Mouse (Mus musculus): ENCODE measurements around the gene Pwwp2b. TPM values are rescaled to one million over a fixed set of nuclear protein-coding genes. Genes with fewer than 3 reads are reported as not detected.

The Pwwp2b gene
- polyA plus RNA-seq, 1 experiment from 2014 or later = 9.4 TPM

DNA sequence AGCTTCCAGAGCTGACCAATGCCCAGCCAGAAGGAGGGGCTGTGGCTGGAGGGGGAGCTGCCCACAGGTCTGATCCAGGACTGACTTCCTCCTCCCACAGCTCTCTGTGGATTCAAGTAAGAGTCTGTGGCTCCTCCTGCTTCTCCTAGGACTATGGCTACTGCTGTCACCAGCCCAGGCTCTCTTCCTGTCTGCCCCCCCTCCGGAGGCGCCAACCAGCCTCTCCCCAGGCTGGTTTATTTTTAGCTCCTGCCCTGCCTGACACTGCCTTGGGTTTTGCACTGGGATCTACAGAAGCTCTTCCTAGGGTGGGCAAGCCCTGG, 25.1 kb downstream of the Pwwp2b start:
- WGBS = 14% methylated on average over 2 of the region's 2 CpGs
- Histone ChIP-seq H3K36me3 (ENCODE audit: insufficient read depth, low read length) (0 out of 2 replicates have a peak, but pooled peaks cover 1% of the 10 kb centered on the region), H3K4me2 (ENCODE audit: low read length) (no peak overlapping the region), H3K4me3 (replicated peaks; ENCODE audit: low read depth, low read length) (no peak overlapping the region), H3K27ac (peak overlapping the region; percentile 65; the same call in 1 of the 2 replicates), H3K4me1 (replicated peaks; ENCODE audit: insufficient read depth, low read length) (peaks cover 21% of the 10 kb centered on the region), H3K9me3 (replicated peaks; ENCODE audit: low read length) (no peaks in the 10 kb centered on the region), H3K9ac (ENCODE audit: low read depth, low read length) (no peak overlapping the region), H3K27me3 (ENCODE audit: insufficient read depth, low read length) (no peaks in the 10 kb centered on the region)
- peak; percentile 82 for DNase-seq (ENCODE audit: low spot score)
- ATAC-seq (replicated peaks; ENCODE audit: low FRiP score, low read depth) = peak; percentile 89
- 0 out of 2 replicates have a peak, but pooled peaks have one; percentile 8 for TF ChIP-seq CTCF (IDR thresholded peaks at IDR 0.05; ENCODE audit: low read depth)

DNA sequence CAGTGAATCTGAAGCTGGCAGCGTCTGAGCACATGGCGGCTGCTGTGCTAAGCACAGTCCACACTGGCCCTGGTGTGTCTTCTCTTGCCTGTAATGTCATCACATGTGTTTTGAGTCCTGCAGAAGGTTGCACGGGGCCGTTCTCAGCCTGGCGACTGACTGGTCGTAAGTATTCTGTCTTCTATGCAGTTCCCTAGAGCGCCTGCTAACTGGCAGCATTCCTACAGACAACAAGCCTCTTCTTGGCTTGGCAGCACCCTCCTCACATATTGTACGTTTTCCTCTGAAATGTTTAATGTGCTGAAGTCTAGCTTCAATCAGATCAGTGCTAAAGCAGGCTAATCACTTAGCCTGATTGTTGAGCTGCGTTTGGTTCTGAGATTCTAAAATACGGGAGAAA, 27.3 kb downstream of the Pwwp2b start:
- WGBS = 54% methylated on average over 10 of the region's 10 CpGs
- H3K36me3 ChIP-seq (ENCODE audit: insufficient read depth, low read length) = no peaks in the 10 kb centered on the region
- no peak for ATAC-seq (replicated peaks; ENCODE audit: low FRiP score, low read depth)
- H3K27ac ChIP-seq = no peak overlapping the region
- no peak for TF ChIP-seq CTCF (IDR thresholded peaks at IDR 0.05; ENCODE audit: low read depth)
- H3K4me1 ChIP-seq (replicated peaks; ENCODE audit: insufficient read depth, low read length) = peaks cover 21% of the 10 kb centered on the region
- H3K4me2 ChIP-seq (ENCODE audit: low read length) = no peak overlapping the region
- H3K4me3 ChIP-seq (replicated peaks; ENCODE audit: low read depth, low read length) = no peak overlapping the region
- H3K27me3 ChIP-seq (ENCODE audit: insufficient read depth, low read length) = no peaks in the 10 kb centered on the region
- no peak overlapping the region for H3K9ac ChIP-seq (ENCODE audit: low read depth, low read length)
- DNase-seq (ENCODE audit: low spot score) = no peak
- H3K9me3 ChIP-seq (replicated peaks; ENCODE audit: low read length) = no peaks in the 10 kb centered on the region

DNA sequence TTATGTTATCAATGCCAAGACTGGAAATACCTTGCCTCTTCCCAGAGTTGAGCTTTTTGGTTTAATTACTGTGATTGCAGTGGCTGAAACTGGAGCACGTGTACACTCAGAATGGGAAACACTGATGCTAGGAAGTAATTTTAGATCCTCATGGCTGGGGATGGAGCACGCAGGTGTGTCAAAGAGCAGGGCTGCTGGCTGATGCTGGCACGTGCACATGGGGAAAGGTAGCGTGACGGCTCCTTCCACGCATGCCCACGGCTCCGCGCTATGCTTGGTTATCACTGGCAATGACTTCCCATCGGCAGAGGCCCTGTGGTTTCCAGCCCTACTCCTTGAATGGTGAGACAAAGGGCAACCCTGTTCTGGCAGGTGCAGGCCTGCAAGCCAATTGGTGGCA, 27.9 kb downstream of the Pwwp2b start:
- no peak for TF ChIP-seq CTCF (IDR thresholded peaks at IDR 0.05; ENCODE audit: low read depth)
- H3K4me1 ChIP-seq (replicated peaks; ENCODE audit: insufficient read depth, low read length) = peaks cover 24% of the 10 kb centered on the region
- ATAC-seq (replicated peaks; ENCODE audit: low FRiP score, low read depth) (no peak), DNase-seq (ENCODE audit: low spot score) (no peak)
- whole genome bisulfite sequencing = 74% methylated on average over 10 of the region's 10 CpGs
- H3K27me3 ChIP-seq (ENCODE audit: insufficient read depth, low read length) = no peaks in the 10 kb centered on the region
- no peak overlapping the region for H3K4me3 ChIP-seq (replicated peaks; ENCODE audit: low read depth, low read length)
- no peak overlapping the region for H3K9ac ChIP-seq (ENCODE audit: low read depth, low read length)
- H3K4me2 ChIP-seq (ENCODE audit: low read length) = no peak overlapping the region
- no peaks in the 10 kb centered on the region for H3K36me3 ChIP-seq (ENCODE audit: insufficient read depth, low read length)
- H3K27ac ChIP-seq = no peak overlapping the region
- H3K9me3 ChIP-seq (replicated peaks; ENCODE audit: low read length) = no peaks in the 10 kb centered on the region

DNA sequence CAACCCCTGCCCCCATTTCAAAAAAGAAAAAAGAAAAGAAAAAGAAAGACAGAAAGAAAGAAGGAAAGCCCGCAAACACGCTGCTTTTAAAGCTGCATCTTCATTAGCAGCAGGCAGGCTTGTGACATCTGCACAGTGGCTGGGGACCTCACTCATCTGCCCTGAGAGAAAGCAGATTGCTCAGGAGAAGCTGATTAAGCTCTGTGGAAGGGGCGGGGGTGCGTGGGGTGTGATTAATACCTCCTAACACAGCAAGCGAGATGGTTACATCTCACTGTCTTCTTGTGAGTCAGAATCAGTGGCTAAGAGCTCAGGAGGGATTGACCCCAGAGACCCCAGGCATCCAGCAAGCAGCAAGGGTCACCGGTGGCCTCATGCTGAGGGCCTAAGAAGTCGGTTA, 29.3 kb downstream of the Pwwp2b start:
- DNase-seq (ENCODE audit: low spot score) (no peak), ATAC-seq (replicated peaks; ENCODE audit: low FRiP score, low read depth) (no peak)
- Histone ChIP-seq H3K4me2 (ENCODE audit: low read length) (no peak overlapping the region), H3K27me3 (ENCODE audit: insufficient read depth, low read length) (no peaks in the 10 kb centered on the region), H3K4me1 (replicated peaks; ENCODE audit: insufficient read depth, low read length) (peaks cover 18% of the 10 kb centered on the region), H3K9me3 (replicated peaks; ENCODE audit: low read length) (no peaks in the 10 kb centered on the region), H3K9ac (ENCODE audit: low read depth, low read length) (no peak overlapping the region), H3K27ac (no peak overlapping the region), H3K4me3 (replicated peaks; ENCODE audit: low read depth, low read length) (no peak overlapping the region), H3K36me3 (ENCODE audit: insufficient read depth, low read length) (no peaks in the 10 kb centered on the region)
- TF ChIP-seq CTCF (IDR thresholded peaks at IDR 0.05; ENCODE audit: low read depth) = no peak
- WGBS = 90% methylated on average over 7 of the region's 7 CpGs

DNA sequence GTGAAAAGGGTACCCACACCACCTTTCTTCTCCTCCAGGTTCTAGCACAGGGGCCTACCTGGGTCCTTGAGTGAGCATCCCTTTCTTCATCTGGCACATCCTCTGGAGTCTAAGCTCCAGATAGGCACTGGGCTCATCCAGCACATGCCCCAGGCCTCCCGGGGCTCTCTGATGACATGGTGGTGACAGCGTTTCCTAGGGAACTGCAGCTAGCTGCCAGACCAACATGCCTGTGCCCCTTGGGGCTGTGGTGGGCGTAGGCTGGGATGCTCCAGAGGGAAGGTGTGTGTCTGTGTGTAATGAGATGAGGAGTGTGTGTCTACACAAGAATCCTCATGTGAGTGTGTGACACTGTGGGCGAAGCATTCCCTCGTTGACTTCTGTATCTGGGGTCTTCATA, 31.3 kb downstream of the Pwwp2b start:
- TF ChIP-seq CTCF (IDR thresholded peaks at IDR 0.05; ENCODE audit: low read depth) = no peak
- 77% methylated on average over 5 of the region's 5 CpGs for WGBS
- Histone ChIP-seq H3K27ac (no peak overlapping the region), H3K4me1 (replicated peaks; ENCODE audit: insufficient read depth, low read length) (0 out of 2 replicates have a peak, but pooled peaks cover 3% of the 10 kb centered on the region), H3K27me3 (ENCODE audit: insufficient read depth, low read length) (no peaks in the 10 kb centered on the region), H3K9ac (ENCODE audit: low read depth, low read length) (no peak overlapping the region), H3K4me2 (ENCODE audit: low read length) (no peak overlapping the region), H3K9me3 (replicated peaks; ENCODE audit: low read length) (no peaks in the 10 kb centered on the region), H3K36me3 (ENCODE audit: insufficient read depth, low read length) (no peaks in the 10 kb centered on the region), H3K4me3 (replicated peaks; ENCODE audit: low read depth, low read length) (no peak overlapping the region)
- ATAC-seq (replicated peaks; ENCODE audit: low FRiP score, low read depth) (no peak), DNase-seq (ENCODE audit: low spot score) (no peak)

DNA sequence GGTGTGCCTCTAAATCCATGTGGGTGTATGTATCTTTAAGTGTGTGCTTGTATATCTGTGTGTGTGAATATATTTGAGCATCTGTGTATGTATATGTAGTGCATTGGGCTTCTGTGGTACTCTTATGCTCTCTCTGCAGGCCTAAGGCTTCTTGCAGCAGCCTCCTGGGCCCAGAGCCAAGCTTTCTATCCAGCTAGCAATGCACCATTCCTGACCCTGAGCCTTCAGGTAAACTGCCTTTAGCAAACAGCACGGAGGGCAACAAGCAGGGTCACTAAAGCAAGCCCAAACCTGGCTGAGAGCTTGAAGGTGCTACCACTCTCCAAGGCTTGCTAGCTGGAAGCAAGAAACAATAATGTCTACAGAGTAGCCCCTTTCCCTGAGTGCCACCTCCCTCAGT, 31.8 kb downstream of the Pwwp2b start:
- Histone ChIP-seq H3K4me1 (replicated peaks; ENCODE audit: insufficient read depth, low read length) (0 out of 2 replicates have a peak, but pooled peaks cover 3% of the 10 kb centered on the region), H3K9me3 (replicated peaks; ENCODE audit: low read length) (no peaks in the 10 kb centered on the region), H3K4me2 (ENCODE audit: low read length) (no peak overlapping the region), H3K36me3 (ENCODE audit: insufficient read depth, low read length) (no peaks in the 10 kb centered on the region), H3K27me3 (ENCODE audit: insufficient read depth, low read length) (no peaks in the 10 kb centered on the region), H3K9ac (ENCODE audit: low read depth, low read length) (no peak overlapping the region), H3K4me3 (replicated peaks; ENCODE audit: low read depth, low read length) (no peak overlapping the region), H3K27ac (no peak overlapping the region)
- 50% methylated on average over 1 of the region's 1 CpGs for WGBS
- no peak for ATAC-seq (replicated peaks; ENCODE audit: low FRiP score, low read depth)
- no peak for TF ChIP-seq CTCF (IDR thresholded peaks at IDR 0.05; ENCODE audit: low read depth)
- DNase-seq (ENCODE audit: low spot score) = no peak

DNA sequence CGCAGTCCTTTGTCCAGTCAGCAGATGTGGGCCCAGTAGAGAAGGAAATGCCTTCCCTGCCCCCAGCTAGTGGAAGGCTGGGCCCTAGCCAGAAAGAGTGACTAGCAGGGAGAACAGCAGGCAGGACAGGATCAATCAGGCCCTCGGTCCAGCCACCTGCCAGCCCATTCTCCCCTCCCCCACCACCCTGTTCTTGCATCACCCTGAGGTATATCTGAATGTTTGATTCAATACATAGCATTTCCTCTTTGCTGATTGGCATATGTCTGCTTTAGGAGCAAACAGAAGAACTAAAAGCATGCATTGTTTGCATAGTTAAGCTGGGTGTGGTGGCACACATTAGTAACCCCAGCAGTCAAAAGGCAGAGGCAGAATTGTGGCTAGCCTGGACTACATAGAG, 32.9 kb downstream of the Pwwp2b start:
- 18% methylated on average over 2 of the region's 2 CpGs for WGBS
- Histone ChIP-seq H3K9ac (ENCODE audit: low read depth, low read length) (0 out of 2 replicates have a peak overlapping the region, but pooled peaks have one; percentile 18), H3K36me3 (ENCODE audit: insufficient read depth, low read length) (no peaks in the 10 kb centered on the region), H3K27ac (no peak overlapping the region), H3K4me3 (replicated peaks; ENCODE audit: low read depth, low read length) (no peak overlapping the region), H3K9me3 (replicated peaks; ENCODE audit: low read length) (no peaks in the 10 kb centered on the region), H3K4me1 (replicated peaks; ENCODE audit: insufficient read depth, low read length) (0 out of 2 replicates have a peak, but pooled peaks cover 3% of the 10 kb centered on the region), H3K4me2 (ENCODE audit: low read length) (no peak overlapping the region), H3K27me3 (ENCODE audit: insufficient read depth, low read length) (no peaks in the 10 kb centered on the region)
- DNase-seq (ENCODE audit: low spot score) (no peak), ATAC-seq (replicated peaks; ENCODE audit: low FRiP score, low read depth) (no peak)
- TF ChIP-seq CTCF (IDR thresholded peaks at IDR 0.05; ENCODE audit: low read depth) = no peak

Data from kidney, postnatal 0 days (tissue).